Mouse (Mus musculus): ENCODE data around the gene Tmem163.

Tmem163 gene

GRCm38 (mm10) chr1:127651564-127651963, 27.8 kb downstream of the Tmem163 start:
- no peak for DNase-seq (ENCODE audit: low spot score in 2 of 2)

DNA sequence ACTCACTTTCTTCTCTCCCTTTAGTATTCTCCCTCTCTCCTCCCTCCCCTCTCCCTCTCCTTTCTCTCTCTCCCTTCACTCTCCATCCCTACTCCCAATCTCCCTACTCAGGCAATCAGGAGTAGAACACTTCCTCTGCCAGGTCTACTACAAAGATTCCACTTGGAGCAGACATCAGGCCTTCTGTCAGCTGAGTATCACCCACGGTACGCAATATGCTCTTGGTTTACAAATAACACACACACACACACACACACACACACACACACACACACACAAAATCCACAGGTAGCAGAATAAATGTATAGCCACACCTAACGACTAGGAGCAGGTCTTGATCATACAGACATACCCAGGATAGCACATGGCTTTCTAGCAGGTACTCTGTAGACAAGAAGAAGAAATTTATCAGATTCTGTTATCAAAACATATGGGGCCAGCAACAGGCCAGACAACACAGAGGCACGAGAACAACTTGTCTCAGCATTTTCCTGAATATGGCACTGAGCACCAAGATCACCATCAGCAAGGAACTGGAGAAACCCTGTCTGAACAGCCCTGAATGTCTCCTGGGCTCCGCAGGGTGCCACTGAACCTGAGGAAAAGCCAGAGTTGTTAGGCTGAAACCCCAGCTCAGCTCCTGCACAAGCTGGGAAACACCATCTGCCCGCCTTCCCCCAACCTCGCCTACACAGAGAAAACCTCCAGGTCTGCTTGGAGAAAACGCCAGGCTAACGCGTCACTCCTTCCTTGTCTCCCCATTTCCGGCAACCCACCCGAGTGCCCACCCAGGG, 36.2 kb downstream of the Tmem163 start:
- DNase-seq (ENCODE audit: low spot score in 2 of 2) = no peak

- no peak for DNase-seq (ENCODE audit: low spot score in 2 of 2)
Measured at GRCm38 (mm10) chr1:127637917-127638316, 41.4 kb downstream of the Tmem163 start.

GRCm38 (mm10) chr1:127627151-127627550, 52.2 kb downstream of the Tmem163 start:
- DNase-seq (ENCODE audit: low spot score in 2 of 2) = no peak

DNA sequence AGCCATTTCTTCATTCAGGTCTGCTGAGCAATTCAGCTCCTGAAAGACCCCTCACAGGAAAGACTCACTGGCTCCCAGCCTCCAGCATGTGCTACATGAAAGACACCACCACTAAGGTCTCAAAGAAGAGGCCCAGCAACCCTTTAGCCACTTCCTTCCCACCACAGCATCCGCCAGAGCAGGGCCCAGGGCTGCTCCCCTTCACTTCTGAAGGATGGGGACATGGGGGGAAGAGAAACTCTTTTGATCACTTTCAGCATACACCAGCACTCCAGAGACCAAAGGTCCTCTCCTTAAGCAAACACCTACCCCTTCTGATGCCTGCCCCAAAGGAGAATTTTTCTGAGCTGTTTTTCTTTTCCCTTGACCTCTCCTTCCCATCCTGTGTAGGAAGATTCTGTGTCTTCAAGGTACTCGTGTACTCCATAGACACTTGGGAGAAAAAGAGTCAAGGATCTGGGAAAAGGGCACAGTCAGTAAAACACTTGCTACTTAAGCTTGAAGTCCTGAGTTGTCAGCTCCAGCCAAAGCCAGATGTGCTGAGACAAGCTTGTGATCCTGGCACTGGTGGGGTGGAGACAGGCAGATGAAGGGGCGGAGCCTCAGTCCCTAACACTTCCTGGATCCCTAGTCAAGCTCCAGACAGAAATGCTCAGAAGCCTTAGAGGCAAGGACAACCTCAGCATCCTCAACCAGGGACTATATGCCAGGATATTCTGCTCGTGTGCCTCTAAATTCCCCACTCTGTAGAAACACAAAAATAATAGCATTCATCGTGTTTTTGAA, 53.6 kb downstream of the Tmem163 start:
- peak in 1 of 2 experiments; percentile 5 for DNase-seq (ENCODE audit: low spot score in 2 of 2)

DNA sequence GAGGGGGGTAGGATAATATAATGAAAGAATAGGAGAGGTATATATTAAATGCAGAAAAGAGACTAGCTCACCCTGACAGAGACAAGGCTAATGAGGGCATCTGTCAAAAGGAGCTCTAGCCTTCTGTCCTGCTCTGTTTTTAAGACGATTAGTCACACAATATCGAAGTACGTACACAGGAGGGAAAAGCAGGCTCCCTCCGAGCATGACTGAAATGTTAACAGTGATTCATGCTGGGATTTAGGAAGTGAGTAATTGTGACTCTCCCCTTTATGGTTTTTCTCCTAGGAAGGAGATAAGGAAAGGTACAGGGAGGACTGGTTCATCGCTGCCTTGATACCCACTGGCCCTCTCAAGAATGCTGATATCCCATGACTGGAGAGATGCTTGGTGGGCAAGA, 57.0 kb downstream of the Tmem163 start:
- DNase-seq (ENCODE audit: low spot score in 2 of 2) = no peak

DNA sequence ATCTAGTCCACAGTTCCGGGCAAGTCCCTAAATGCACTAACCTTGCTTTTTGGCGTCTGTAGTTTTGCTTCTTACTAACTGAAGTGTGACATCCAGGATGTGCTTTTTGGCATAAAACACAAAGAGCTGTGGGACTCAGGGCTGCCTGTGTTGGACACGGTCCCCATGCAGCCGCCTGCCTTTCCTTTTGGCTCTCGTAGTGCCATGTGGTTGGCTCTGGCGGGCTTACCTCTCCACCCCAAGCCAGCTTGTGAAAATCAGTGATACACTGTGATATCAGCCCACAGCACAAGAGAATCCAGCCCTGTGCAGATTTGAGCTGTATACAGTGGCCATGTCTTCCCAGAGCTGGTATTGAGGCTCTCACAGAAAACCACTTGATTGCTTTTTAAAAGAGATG, 60.3 kb downstream of the Tmem163 start:
- no peak for DNase-seq (ENCODE audit: low spot score in 2 of 2)

GRCm38 (mm10) chr1:127610378-127610777, 69.0 kb downstream of the Tmem163 start:
- DNase-seq (ENCODE audit: low spot score in 2 of 2) = no peak

- no peak for DNase-seq (ENCODE audit: low spot score in 2 of 2)
Measured at GRCm38 (mm10) chr1:127609814-127610213, 69.5 kb downstream of the Tmem163 start.

DNA sequence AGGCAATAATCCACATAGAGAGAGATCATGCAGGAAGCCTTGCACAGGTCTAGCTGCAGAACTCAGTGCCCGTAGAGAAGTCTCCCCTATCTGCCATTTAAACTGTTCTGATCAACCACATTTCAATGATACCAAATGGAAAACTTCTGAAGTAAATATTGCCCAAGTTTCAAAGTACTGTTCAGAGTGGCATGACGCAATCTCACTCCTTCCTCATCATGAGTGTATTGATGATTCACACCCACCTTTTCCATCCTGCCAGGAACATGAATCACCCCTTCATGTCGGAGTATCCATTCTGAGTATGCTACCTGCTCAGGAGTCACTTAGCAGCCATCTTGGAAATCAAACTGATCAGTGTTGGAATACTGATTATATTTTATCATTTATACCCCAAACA, 71.0 kb downstream of the Tmem163 start:
- DNase-seq (ENCODE audit: low spot score in 2 of 2) = no peak

GRCm38 (mm10) chr1:127603697-127604631, 75.4 kb downstream of the Tmem163 start:
- DNase-seq (ENCODE audit: low spot score in 2 of 2) = no peak

DNA sequence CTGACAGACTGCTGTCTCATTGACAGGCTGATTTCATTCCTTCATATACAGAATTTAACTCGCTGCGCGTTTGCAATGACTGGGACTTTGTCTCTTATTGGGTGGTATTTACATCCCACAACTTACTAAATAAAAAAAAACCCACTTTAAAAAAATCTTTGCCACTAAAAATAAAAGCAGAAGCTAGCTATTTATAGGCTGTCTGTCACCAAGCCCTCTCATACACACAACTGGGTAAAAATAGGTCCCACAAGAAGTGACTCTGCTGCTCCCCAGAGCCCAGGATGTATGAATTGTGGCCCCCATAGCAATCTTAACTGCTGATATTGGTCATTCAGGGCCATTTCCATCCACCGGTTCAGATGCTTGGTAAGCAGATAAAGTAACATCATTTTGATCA, 83.2 kb downstream of the Tmem163 start:
- no peak for DNase-seq (ENCODE audit: low spot score in 2 of 2)

DNA sequence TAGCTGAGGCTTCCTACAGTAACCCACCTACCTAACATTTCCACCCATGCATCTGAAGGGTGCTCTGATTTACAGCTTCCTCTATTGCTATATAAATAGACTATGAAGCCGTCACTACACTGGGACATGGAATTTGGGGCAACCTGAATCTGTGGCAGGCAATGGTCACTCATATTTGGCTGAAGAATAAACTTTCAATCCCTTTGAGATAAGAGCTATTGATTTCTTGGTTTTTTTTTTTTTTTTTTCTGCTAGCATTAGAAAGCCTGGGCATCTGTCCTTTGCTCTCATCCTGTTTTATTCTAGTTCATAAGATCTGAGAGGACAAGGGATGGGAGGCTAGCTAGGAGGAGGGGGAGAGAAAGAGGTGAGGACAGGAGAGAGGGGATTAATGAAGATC, 83.6 kb downstream of the Tmem163 start:
- no peak for DNase-seq (ENCODE audit: low spot score in 2 of 2)

- DNase-seq (ENCODE audit: low spot score in 2 of 2) = no peak
Measured at GRCm38 (mm10) chr1:127589542-127589941, 89.8 kb downstream of the Tmem163 start.

- no peak for DNase-seq (ENCODE audit: low spot score in 2 of 2)
Measured at GRCm38 (mm10) chr1:127587071-127587470, 92.3 kb downstream of the Tmem163 start.

- DNase-seq (ENCODE audit: low spot score in 2 of 2) = no peak
Measured at GRCm38 (mm10) chr1:127586156-127586555, 93.2 kb downstream of the Tmem163 start.

- DNase-seq (ENCODE audit: low spot score in 2 of 2) = no peak
Measured at GRCm38 (mm10) chr1:127577981-127578380, 101.4 kb downstream of the Tmem163 start.

- no peak for DNase-seq (ENCODE audit: low spot score in 2 of 2)
Measured at GRCm38 (mm10) chr1:127577083-127577482, 102.3 kb downstream of the Tmem163 start.

- DNase-seq (ENCODE audit: low spot score in 2 of 2) = no peak
Measured at GRCm38 (mm10) chr1:127576563-127576962, 102.8 kb downstream of the Tmem163 start.

- DNase-seq (ENCODE audit: low spot score in 2 of 2) = no peak
Measured at GRCm38 (mm10) chr1:127576143-127576542, 103.2 kb downstream of the Tmem163 start.

- DNase-seq (ENCODE audit: low spot score in 2 of 2) = no peak
Measured at GRCm38 (mm10) chr1:127575692-127576091, 103.7 kb downstream of the Tmem163 start.

- no peak for DNase-seq (ENCODE audit: low spot score in 2 of 2)
Measured at GRCm38 (mm10) chr1:127573186-127573585, 106.2 kb downstream of the Tmem163 start.
